8 mouse cellular contexts compared by ENCODE assay signal in genomic region chr7:81212697-81213346, GRCm38 (mm10). TPM values are rescaled to one million over a fixed set of nuclear protein-coding genes. Genes with fewer than 3 reads are reported as not detected.
DNase-seq lines count a peak whose midpoint lies in the region.

No protein-coding gene starts in this region.

- intact Hi-C loops in left cerebral cortex, postnatal 4 days (cut with DNase I): no loop called here

- peaks cover 42% of the 10 kb centered on the region for H3K4me1 ChIP-seq in embryonic facial prominence, embryonic 10.5 days
- peaks cover 42% of the 10 kb centered on the region for H3K4me1 ChIP-seq in midbrain, embryonic 10.5 days

- peaks cover 95% of the 10 kb centered on the region for H3K27me3 ChIP-seq in embryonic facial prominence, embryonic 10.5 days (replicated peaks; ENCODE audit: low read depth, poor library complexity, severe bottlenecking)
- peaks cover 90% of the 10 kb centered on the region for H3K27me3 ChIP-seq in midbrain, embryonic 10.5 days (ENCODE audit: low read depth, poor library complexity, severe bottlenecking)

- no peaks in the 10 kb centered on the region for H3K36me3 ChIP-seq in embryonic facial prominence, embryonic 10.5 days (replicated peaks)
- H3K36me3 ChIP-seq in midbrain, embryonic 10.5 days: no peaks in the 10 kb centered on the region

- peak overlapping the region; percentile 70 for H3K27ac ChIP-seq in embryonic facial prominence, embryonic 10.5 days (replicated peaks)
- peak overlapping the region; percentile 79 for H3K27ac ChIP-seq in midbrain, embryonic 10.5 days (replicated peaks)

- under 1% methylated on average over 57 of the region's 57 CpGs for WGBS in embryonic facial prominence, embryonic 10.5 days
- under 1% methylated on average over 57 of the region's 57 CpGs for WGBS in midbrain, embryonic 10.5 days

- DNase-seq in adrenal gland, postnatal 14 days: peak; percentile 98
- DNase-seq in embryonic facial prominence, embryonic 10.5 days (ENCODE audit: low spot score): peak; percentile 95
- DNase-seq in heart, adult 18-20 months: peak; percentile 97 to 98
- peak; percentile 99 for DNase-seq in kidney, adult 18-20 months
- peak; percentile 80 for DNase-seq in left cerebral cortex, postnatal 4 days
- peak; percentile 92 for DNase-seq in midbrain, embryonic 10.5 days (ENCODE audit: low spot score)
- DNase-seq in right cerebral cortex, postnatal 25 days: peak; percentile 80
- peak; percentile 95 for DNase-seq in urinary bladder, postnatal 25 days (ENCODE audit: low spot score)

- no peaks in the 10 kb centered on the region for H3K9me3 ChIP-seq in embryonic facial prominence, embryonic 10.5 days
- H3K9me3 ChIP-seq in midbrain, embryonic 10.5 days (replicated peaks): no peaks in the 10 kb centered on the region

- H3K4me3 ChIP-seq in embryonic facial prominence, embryonic 10.5 days: peak overlapping the region; percentile 56
- H3K4me3 ChIP-seq in midbrain, embryonic 10.5 days: peak overlapping the region; percentile 54

RNA-seq across cellular contexts. Expression of gene Pde8a, which starts 0.6 kb away (rescaled TPM):
- 33.3 and 38.6 TPM in 2 replicates for total RNA-seq in adrenal gland, postnatal 14 days (2021)
- 2.2 and 2.4 TPM in 2 replicates for polyA plus RNA-seq in embryonic facial prominence, embryonic 10.5 days (2016; fragmentation: Nextera tagmentation; extraction: Ambion mirVana)
- 10 to 100 TPM; 13.8 to 16.1 TPM for total RNA-seq in heart, adult 18-20 months (2021)
- total RNA-seq in left cerebral cortex, postnatal 4 days (2021): 1 to 10 TPM; 2.4 to 4.5 TPM
- 1.8 and 2.2 TPM in 2 replicates for polyA plus RNA-seq in midbrain, embryonic 10.5 days (2016; fragmentation: Nextera tagmentation; extraction: Ambion mirVana)

Comparison
In these comparisons a context has a peak if more than half of its experiments do, and no peak if none do; other contexts are left out.
1. Peak in every context shown above with its lines: DNase-seq, H3K4me3 ChIP-seq and H3K27ac ChIP-seq.